Mouse (Mus musculus) urinary bladder, adult 2 months (tissue): Measurements from ENCODE around the gene Olfr1472. TPM values are rescaled to one million over a fixed set of nuclear protein-coding genes. Genes with fewer than 3 reads are reported as not detected.
"Not testable (repeated sequence)": the region's sequence is repeated elsewhere in the genome, so short reads cannot be mapped to it uniquely, and the experiment has no call there.

Experiments
- DNase-seq: peaks from one replicate; pipeline ENCODE4 v3.0.0; 2022; ENCODE audit warnings: low spot score
- polyA plus RNA-seq: library from polyadenylated mRNA; depleted of rRNA; stranded (reverse); fragments of >200 nt; gene quantifications from 2 replicates; pipeline ENCODE4 v1.2.3, GENCODE M21; 2012; rRNA removed

The Olfr1472 gene
- polyA plus RNA-seq, result not detected in 2 replicates

DNA sequence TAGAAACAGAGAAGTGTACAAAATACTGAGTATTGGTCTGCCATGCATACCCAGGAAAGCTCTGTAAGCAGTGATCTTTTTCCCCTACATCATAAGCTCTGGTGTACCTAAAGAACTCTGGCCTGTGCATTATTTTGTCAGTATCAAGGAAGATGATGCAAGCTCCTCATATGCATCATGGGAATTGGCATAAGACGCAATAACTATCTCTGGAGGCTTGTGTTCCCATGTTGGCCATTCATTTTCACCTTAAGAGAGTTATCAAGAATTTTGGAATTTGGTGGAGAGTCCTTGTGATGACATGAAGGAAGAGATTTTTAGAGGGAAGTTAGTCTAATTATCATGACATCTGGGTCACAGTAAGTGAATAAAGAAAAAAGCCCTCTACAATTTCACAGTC is at the start of gene Olfr1472:
Gene Olfr1472 (minus strand): TSS at position 101 of the 400 bp plus-strand sequence.
- no peak for DNase-seq

GRCm38 (mm10) chr19:13500246-13500645 is 44.4 kb upstream of the Olfr1472 start, which contains the start of gene Olfr1477:
Gene Olfr1477 (plus strand): TSS chr19:13500546.
- no peak for DNase-seq

DNA sequence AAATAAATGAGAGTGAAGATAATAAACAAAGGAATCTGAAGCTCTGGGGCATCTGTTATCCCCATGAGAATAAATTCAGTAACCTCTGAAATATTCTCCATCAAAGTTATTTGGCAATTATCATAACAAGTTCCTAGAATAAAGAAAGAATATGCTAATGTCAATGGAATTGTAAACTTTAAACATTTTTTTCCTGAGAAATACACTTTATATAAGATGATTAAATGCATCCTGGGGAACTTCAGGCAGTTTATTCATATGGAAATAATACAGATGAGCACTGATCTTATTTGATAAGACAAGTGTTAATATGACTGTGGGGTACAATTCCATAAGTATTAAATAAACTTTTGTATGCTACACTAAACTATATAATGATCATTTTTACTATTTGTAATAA is 24.2 kb upstream of the Olfr1472 start, which contains the start of gene Olfr1475:
Gene Olfr1475 (minus strand): TSS at position 101 of the 400 bp plus-strand sequence.
- DNase-seq, result no peak

GRCm38 (mm10) chr19:13469265-13469664 is 13.4 kb upstream of the Olfr1472 start, which contains the start of gene Olfr1474:
Gene Olfr1474 (plus strand): TSS chr19:13469565.
- not testable (repeated sequence) for DNase-seq

DNA sequence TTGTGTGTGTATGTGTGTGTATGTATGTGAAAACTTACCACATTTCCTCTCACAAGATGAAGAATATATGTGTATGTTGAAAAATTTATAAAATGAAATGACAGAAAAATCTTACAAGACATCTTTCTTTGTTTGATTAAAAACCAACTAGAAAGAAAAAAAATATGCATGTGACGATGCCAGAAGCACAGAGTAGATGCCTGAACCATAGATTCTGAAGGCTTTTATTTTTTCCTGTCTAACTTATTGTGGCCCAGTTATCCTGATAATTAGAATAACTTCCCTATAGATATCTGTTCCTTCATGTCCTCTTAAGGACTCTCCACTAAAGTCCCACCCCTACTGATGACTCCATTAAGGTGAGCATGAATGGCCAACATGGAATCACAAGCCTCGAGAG is 12.8 kb downstream of the Olfr1472 start, which contains the start of gene Olfr1471:
Gene Olfr1471 (plus strand): TSS at position 301 of the 400 bp plus-strand sequence.
- not testable (repeated sequence) for DNase-seq

GRCm38 (mm10) chr19:13407549-13407948 is 48.3 kb downstream of the Olfr1472 start, which contains the start of gene Olfr1469:
Gene Olfr1469 (plus strand): TSS chr19:13407849.
- DNase-seq, result no peak

Other genes starting within 250 kb of the Olfr1472 start
- gene Olfr1463, start 224.8 kb downstream of the Olfr1472 start, polyA plus RNA-seq, result not detected in 2 replicates
- gene Olfr1465, start 140.5 kb downstream of the Olfr1472 start, polyA plus RNA-seq, result not detected in 2 replicates
- not detected in 2 replicates for gene Olfr1466, start 117.2 kb downstream of the Olfr1472 start, polyA plus RNA-seq
- not detected in 2 replicates for gene Olfr1467, start 93.8 kb downstream of the Olfr1472 start, polyA plus RNA-seq
- gene Olfr1469, start 48.2 kb downstream of the Olfr1472 start, polyA plus RNA-seq, result not detected in 2 replicates
- gene Olfr1471, start 12.7 kb downstream of the Olfr1472 start, polyA plus RNA-seq, result not detected in 2 replicates
- gene Olfr1474, start 13.5 kb upstream of the Olfr1472 start, polyA plus RNA-seq, result not detected in 2 replicates
- not detected in 2 replicates for gene Olfr1475, start 24.1 kb upstream of the Olfr1472 start, polyA plus RNA-seq
- not detected in 2 replicates for gene Olfr1477, start 44.5 kb upstream of the Olfr1472 start, polyA plus RNA-seq
- not detected in 2 replicates for gene Olfr1480, start 71.8 kb upstream of the Olfr1472 start, polyA plus RNA-seq
- not detected in 2 replicates for gene Olfr1484, start 127.4 kb upstream of the Olfr1472 start, polyA plus RNA-seq
- gene Olfr1487, start 161.3 kb upstream of the Olfr1472 start, polyA plus RNA-seq, result not detected in 2 replicates
- gene Olfr1489, start 175.5 kb upstream of the Olfr1472 start, polyA plus RNA-seq, result not detected in 2 replicates
- not detected in 2 replicates for gene Olfr1490, start 195.0 kb upstream of the Olfr1472 start, polyA plus RNA-seq
- not detected in 2 replicates for gene Olfr1491, start 241.2 kb upstream of the Olfr1472 start, polyA plus RNA-seq